Mouse (Mus musculus): Measurements from ENCODE around the gene D230025D16Rik. TPM values are rescaled to one million over a fixed set of nuclear protein-coding genes. Genes with fewer than 3 reads are reported as not detected.

Gene D230025D16Rik
- polyA plus RNA-seq, 1 experiment from 2014 or later = 25.2 TPM

- H3K4me3 ChIP-seq = peak overlapping the region; percentile 100
- no peaks in the 10 kb centered on the region for H3K9me3 ChIP-seq (replicated peaks)
- H3K27ac ChIP-seq = no peak overlapping the region
- H3K4me2 ChIP-seq = peak overlapping the region; percentile 98
- no peaks in the 10 kb centered on the region for H3K27me3 ChIP-seq
- WGBS = 68% methylated on average over 18 of the region's 18 CpGs
- no peak for ATAC-seq
- peak overlapping the region; percentile 96 for H3K9ac ChIP-seq
- H3K4me1 ChIP-seq = peaks cover 25% of the 10 kb centered on the region
- peaks cover 50% of the 10 kb centered on the region for H3K36me3 ChIP-seq (ENCODE audit: poor library complexity, severe bottlenecking)
Measured at GRCm38 (mm10) chr8:105298351-105299252, 73.7 kb downstream of the D230025D16Rik start.

- Histone ChIP-seq H3K4me3 (no peak overlapping the region), H3K36me3 (ENCODE audit: poor library complexity, severe bottlenecking) (peaks cover 63% of the 10 kb centered on the region), H3K9ac (no peak overlapping the region), H3K4me1 (peaks cover 29% of the 10 kb centered on the region), H3K27ac (no peak overlapping the region), H3K27me3 (no peaks in the 10 kb centered on the region), H3K9me3 (replicated peaks) (no peaks in the 10 kb centered on the region), H3K4me2 (no peak overlapping the region)
- WGBS = 93% methylated on average over 8 of the region's 8 CpGs
- no peak for ATAC-seq
Measured at GRCm38 (mm10) chr8:105299962-105300361, 75.0 kb downstream of the D230025D16Rik start.

Other genes with a start within 250 kb of the D230025D16Rik start
- not detected in 2 replicates for gene Ces2h, start 224.3 kb upstream of the D230025D16Rik start, polyA plus RNA-seq (2015; fragmentation: Nextera tagmentation; extraction: Ambion mirVana)
- not detected in 2 replicates for gene Ces3a, start 176.5 kb upstream of the D230025D16Rik start, polyA plus RNA-seq (2015; fragmentation: Nextera tagmentation; extraction: Ambion mirVana)
- gene Ces3b, start 141.4 kb upstream of the D230025D16Rik start, polyA plus RNA-seq (2015; fragmentation: Nextera tagmentation; extraction: Ambion mirVana) = not detected in 2 replicates
- gene Ces4a, start 93.3 kb upstream of the D230025D16Rik start, polyA plus RNA-seq (2015; fragmentation: Nextera tagmentation; extraction: Ambion mirVana) = 0.09 TPM in 1 of 2 replicates, not detected in the other
- gene Cbfb, start 54.5 kb upstream of the D230025D16Rik start, polyA plus RNA-seq (2015; fragmentation: Nextera tagmentation; extraction: Ambion mirVana) = 38.3 and 40.1 TPM in 2 replicates
- 1.3 and 2.4 TPM in 2 replicates for gene B3gnt9, start 30.0 kb downstream of the D230025D16Rik start, polyA plus RNA-seq (2015; fragmentation: Nextera tagmentation; extraction: Ambion mirVana)
- 13.2 and 13.3 TPM in 2 replicates for gene Tradd, start 39.5 kb downstream of the D230025D16Rik start, polyA plus RNA-seq (2015; fragmentation: Nextera tagmentation; extraction: Ambion mirVana)
- 0.44 and 0.58 TPM in 2 replicates for gene Fbxl8, start 39.5 kb downstream of the D230025D16Rik start, polyA plus RNA-seq (2015; fragmentation: Nextera tagmentation; extraction: Ambion mirVana)
- 0.10 and 0.13 TPM in 2 replicates for gene Hsf4, start 44.7 kb downstream of the D230025D16Rik start, polyA plus RNA-seq (2015; fragmentation: Nextera tagmentation; extraction: Ambion mirVana)
- 2.4 and 3.0 TPM in 2 replicates for gene Nol3, start 51.0 kb downstream of the D230025D16Rik start, polyA plus RNA-seq (2015; fragmentation: Nextera tagmentation; extraction: Ambion mirVana)
- 57.4 and 66.1 TPM in 2 replicates for gene 4931428F04Rik, start 64.7 kb downstream of the D230025D16Rik start, polyA plus RNA-seq (2015; fragmentation: Nextera tagmentation; extraction: Ambion mirVana)
- 9.8 and 10.3 TPM in 2 replicates for gene Exoc3l, start 71.0 kb downstream of the D230025D16Rik start, polyA plus RNA-seq (2015; fragmentation: Nextera tagmentation; extraction: Ambion mirVana)
- gene E2f4, start 72.5 kb downstream of the D230025D16Rik start, polyA plus RNA-seq (2015; fragmentation: Nextera tagmentation; extraction: Ambion mirVana) = 56.9 and 60.6 TPM in 2 replicates
- gene Elmo3, start 80.5 kb downstream of the D230025D16Rik start, polyA plus RNA-seq (2015; fragmentation: Nextera tagmentation; extraction: Ambion mirVana) = 0.75 and 0.83 TPM in 2 replicates
- 0.61 and 0.94 TPM in 2 replicates for gene Lrrc29, start 101.1 kb downstream of the D230025D16Rik start, polyA plus RNA-seq (2015; fragmentation: Nextera tagmentation; extraction: Ambion mirVana)
- 107 and 109 TPM in 2 replicates for gene Tmem208, start 101.2 kb downstream of the D230025D16Rik start, polyA plus RNA-seq (2015; fragmentation: Nextera tagmentation; extraction: Ambion mirVana)
- 0.81 and 0.97 TPM in 2 replicates for gene Fhod1, start 122.8 kb downstream of the D230025D16Rik start, polyA plus RNA-seq (2015; fragmentation: Nextera tagmentation; extraction: Ambion mirVana)
- gene Slc9a5, start 123.7 kb downstream of the D230025D16Rik start, polyA plus RNA-seq (2015; fragmentation: Nextera tagmentation; extraction: Ambion mirVana) = 4.6 and 5.0 TPM in 2 replicates
- gene Plekhg4, start 148.1 kb downstream of the D230025D16Rik start, polyA plus RNA-seq (2015; fragmentation: Nextera tagmentation; extraction: Ambion mirVana) = 0.85 and 1.1 TPM in 2 replicates
- not detected in 2 replicates for gene Kctd19, start 188.4 kb downstream of the D230025D16Rik start, polyA plus RNA-seq (2015; fragmentation: Nextera tagmentation; extraction: Ambion mirVana)
- 0.44 and 0.98 TPM in 2 replicates for gene Lrrc36, start 188.4 kb downstream of the D230025D16Rik start, polyA plus RNA-seq (2015; fragmentation: Nextera tagmentation; extraction: Ambion mirVana)
- 34.6 and 40.4 TPM in 2 replicates for gene Tppp3, start 246.4 kb downstream of the D230025D16Rik start, polyA plus RNA-seq (2015; fragmentation: Nextera tagmentation; extraction: Ambion mirVana)